Mouse (Mus musculus): ENCODE data around the gene Pim3.

DNA sequence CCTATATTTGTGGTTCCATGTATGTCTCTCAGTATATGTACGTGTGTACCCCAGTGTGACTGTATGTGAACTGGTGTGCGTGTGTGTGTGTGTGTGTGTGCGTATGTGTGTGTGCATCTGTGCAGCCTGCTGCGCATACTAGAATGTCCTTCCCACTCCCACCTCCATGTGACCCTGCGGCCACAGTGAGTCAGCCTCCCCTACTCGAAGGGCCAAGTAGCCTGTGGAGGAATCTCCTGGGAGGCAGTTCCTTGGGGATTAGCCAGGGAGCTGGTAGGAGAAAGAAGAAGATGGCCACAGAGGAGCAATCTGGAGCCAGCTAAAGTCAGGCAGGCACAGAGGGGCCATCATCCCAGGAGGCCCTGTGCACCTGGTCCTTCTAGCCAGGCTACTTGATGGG, 12.5 kb downstream of the Pim3 start:
- TF ChIP-seq HCFC1 (IDR thresholded peaks at IDR 0.05; ENCODE audit: borderline replicate concordance, insufficient read depth, low read length) (no peak), MAFK (IDR thresholded peaks at IDR 0.05; ENCODE audit: insufficient read depth, low read depth, low read length) (no peak), ZNF384 (IDR thresholded peaks at IDR 0.05; ENCODE audit: low read depth, low read length) (no peak)

All from ES-E14 (cell line).